Mouse (Mus musculus) lung, embryonic 15.5 days (tissue): ENCODE data around the gene Slc25a33. TPM values are rescaled to one million over a fixed set of nuclear protein-coding genes. Genes with fewer than 3 reads are reported as not detected.

Source experiments
- ATAC-seq: fragments of 200-750 bp; cut with Nextera tagmentation; 2 replicates; pipeline ENCODE4 v1.8.0; 2017; ENCODE audit warnings: moderate number of reproducible peaks, borderline replicate concordance; ENCODE audit not compliant: low FRiP score, low TSS enrichment; ENCODE audit errors: extremely low read depth
- H3K27ac ChIP-seq: fragments of 300-500 bp; sonication (generic); 2 replicates; pipeline ENCODE4 v1.5.1; 2015; ENCODE audit warnings: moderate library complexity, mild to moderate bottlenecking, inconsistent platforms
- H3K27me3 ChIP-seq: fragments of 300-500 bp; sonication (generic); 2 replicates; pipeline ENCODE4 v1.6.1; 2015; ENCODE audit warnings: inconsistent platforms
- H3K36me3 ChIP-seq: fragments of 300-500 bp; sonication (generic); 2 replicates; pipeline ENCODE4 v1.6.1; 2015; ENCODE audit warnings: inconsistent platforms
- H3K4me1 ChIP-seq: fragments of 300-500 bp; sonication (generic); 2 replicates; pipeline ENCODE4 v1.6.1; 2015; ENCODE audit warnings: inconsistent platforms
- H3K4me2 ChIP-seq: fragments of 300-500 bp; sonication (generic); 2 replicates; pipeline ENCODE4 v1.6.1; 2015; ENCODE audit warnings: inconsistent platforms, mild to moderate bottlenecking, moderate library complexity
- H3K4me3 ChIP-seq: fragments of 300-500 bp; sonication (generic); 2 replicates; pipeline ENCODE4 v1.5.1; 2015; ENCODE audit warnings: mild to moderate bottlenecking, inconsistent platforms
- H3K9ac ChIP-seq: fragments of 300-500 bp; sonication (generic); 2 replicates; pipeline ENCODE4 v1.6.1; 2015; ENCODE audit warnings: inconsistent platforms
- H3K9me3 ChIP-seq: fragments of 300-500 bp; sonication (generic); 2 replicates; pipeline ENCODE4 v1.6.1; 2016; ENCODE audit warnings: inconsistent platforms
- whole genome bisulfite sequencing: fragments of 180-500 bp; shearing (Covaris S2); methylation state at CpG from one replicate; pipeline ENCODE4 v1.1.7; 2015; 5-methylcytosine and 5-hydroxymethylcytosine counted together
- polyA plus RNA-seq: library from polyadenylated mRNA; unstranded; fragments of >200 nt; fragmentation: Nextera tagmentation; extraction: Ambion mirVana; gene quantifications from 2 replicates; pipeline ENCODE4 v1.2.1, GENCODE M21; 2015

Slc25a33 gene
- polyA plus RNA-seq, 1 experiment from 2014 or later: 8.5 TPM

GRCm38 (mm10) chr4:149722104-149723020, 51.7 kb downstream of the Slc25a33 start:
- Histone ChIP-seq H3K27ac (no peak overlapping the region), H3K4me3 (no peak overlapping the region), H3K4me2 (no peak overlapping the region), H3K9me3 (no peaks in the 10 kb centered on the region), H3K9ac (no peak overlapping the region), H3K4me1 (no peaks in the 10 kb centered on the region), H3K27me3 (no peaks in the 10 kb centered on the region), H3K36me3 (peaks cover 77% of the 10 kb centered on the region)
- no peak for ATAC-seq
- WGBS: 84% methylated on average over 24 of the region's 24 CpGs

GRCm38 (mm10) chr4:149721163-149721562, 52.9 kb downstream of the Slc25a33 start:
- no peak overlapping the region for H3K9ac ChIP-seq
- no peak for ATAC-seq
- no peaks in the 10 kb centered on the region for H3K4me1 ChIP-seq
- 61% methylated on average over 8 of the region's 8 CpGs for WGBS
- no peaks in the 10 kb centered on the region for H3K27me3 ChIP-seq
- H3K4me2 ChIP-seq: no peak overlapping the region
- no peak overlapping the region for H3K4me3 ChIP-seq
- H3K36me3 ChIP-seq: peaks cover 77% of the 10 kb centered on the region
- no peak overlapping the region for H3K27ac ChIP-seq
- H3K9me3 ChIP-seq: no peaks in the 10 kb centered on the region

- no peaks in the 10 kb centered on the region for H3K4me1 ChIP-seq
- ATAC-seq: no peak
Observed at GRCm38 (mm10) chr4:149719686-149720085, 54.4 kb downstream of the Slc25a33 start.

DNA sequence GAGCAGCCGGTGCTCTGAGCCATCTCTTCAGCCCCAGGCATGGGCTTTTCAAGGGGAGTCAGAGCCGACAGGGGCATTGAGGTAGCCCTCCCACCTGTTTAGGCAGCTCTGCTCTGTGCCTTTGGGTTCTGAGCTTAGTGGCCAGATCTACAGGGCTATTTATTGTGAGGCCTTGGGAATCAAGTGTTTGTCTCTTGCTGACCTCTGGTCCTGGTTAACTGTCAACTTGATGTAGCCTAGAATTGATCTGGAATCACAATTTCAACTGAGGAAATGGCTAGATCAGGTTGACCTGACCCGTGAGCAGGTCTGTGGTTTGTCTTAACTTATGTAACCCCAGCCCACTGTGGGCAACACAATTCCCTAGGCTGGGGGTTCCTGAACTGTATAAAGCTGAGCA, 59.5 kb downstream of the Slc25a33 start:
- H3K36me3 ChIP-seq: peaks cover 45% of the 10 kb centered on the region
- WGBS: 70% methylated on average over 3 of the region's 3 CpGs
- H3K9ac ChIP-seq: no peak overlapping the region
- H3K4me2 ChIP-seq: no peak overlapping the region
- no peaks in the 10 kb centered on the region for H3K9me3 ChIP-seq
- no peaks in the 10 kb centered on the region for H3K4me1 ChIP-seq
- ATAC-seq: no peak
- no peaks in the 10 kb centered on the region for H3K27me3 ChIP-seq
- H3K27ac ChIP-seq: no peak overlapping the region
- H3K4me3 ChIP-seq: no peak overlapping the region

More at GRCm38 (mm10) chr4:149719686-149720085, 54.4 kb downstream of the Slc25a33 start:
- peaks cover 78% of the 10 kb centered on the region for H3K36me3 ChIP-seq
- whole genome bisulfite sequencing: 66% methylated on average over 6 of the region's 6 CpGs
- no peak overlapping the region for H3K4me2 ChIP-seq
- H3K4me3 ChIP-seq: no peak overlapping the region
- no peaks in the 10 kb centered on the region for H3K9me3 ChIP-seq
- H3K27ac ChIP-seq: no peak overlapping the region
- H3K27me3 ChIP-seq: no peaks in the 10 kb centered on the region
- no peak overlapping the region for H3K9ac ChIP-seq

GRCm38 (mm10) chr4:149711955-149712354, 62.1 kb downstream of the Slc25a33 start:
- Histone ChIP-seq H3K4me1 (no peaks in the 10 kb centered on the region), H3K27me3 (no peaks in the 10 kb centered on the region), H3K27ac (no peak overlapping the region), H3K36me3 (peaks cover 20% of the 10 kb centered on the region), H3K9me3 (no peaks in the 10 kb centered on the region), H3K4me2 (no peak overlapping the region), H3K4me3 (no peak overlapping the region), H3K9ac (no peak overlapping the region)
- 0 out of 2 replicates have a peak, but pooled peaks have one; percentile 28 for ATAC-seq
- 26% methylated on average over 7 of the region's 7 CpGs for WGBS

DNA sequence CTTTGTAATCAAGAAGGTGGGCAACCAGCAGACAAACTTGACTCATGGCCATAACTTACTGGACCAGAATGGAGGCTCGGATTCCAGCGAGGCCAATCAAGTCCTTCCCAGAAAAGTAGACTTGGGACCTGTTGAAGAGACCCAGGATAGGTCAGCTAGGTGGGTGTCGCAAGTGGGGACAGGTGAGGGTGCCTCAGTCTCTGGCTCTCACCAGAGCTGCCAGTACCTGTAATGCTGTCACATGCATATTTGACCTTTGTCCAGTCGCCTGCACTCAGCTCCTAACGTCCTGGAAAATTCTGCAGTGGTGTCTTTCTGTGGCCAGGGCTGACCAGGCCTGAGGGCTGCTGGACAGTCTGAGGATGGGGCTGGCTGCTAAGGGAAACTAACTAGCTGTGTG, 62.6 kb downstream of the Slc25a33 start:
- Histone ChIP-seq H3K4me3 (no peak overlapping the region), H3K9ac (no peak overlapping the region), H3K27ac (no peak overlapping the region), H3K36me3 (peaks cover 15% of the 10 kb centered on the region), H3K4me2 (no peak overlapping the region), H3K27me3 (no peaks in the 10 kb centered on the region), H3K9me3 (no peaks in the 10 kb centered on the region), H3K4me1 (no peaks in the 10 kb centered on the region)
- no peak for ATAC-seq
- 86% methylated on average over 5 of the region's 5 CpGs for WGBS

DNA sequence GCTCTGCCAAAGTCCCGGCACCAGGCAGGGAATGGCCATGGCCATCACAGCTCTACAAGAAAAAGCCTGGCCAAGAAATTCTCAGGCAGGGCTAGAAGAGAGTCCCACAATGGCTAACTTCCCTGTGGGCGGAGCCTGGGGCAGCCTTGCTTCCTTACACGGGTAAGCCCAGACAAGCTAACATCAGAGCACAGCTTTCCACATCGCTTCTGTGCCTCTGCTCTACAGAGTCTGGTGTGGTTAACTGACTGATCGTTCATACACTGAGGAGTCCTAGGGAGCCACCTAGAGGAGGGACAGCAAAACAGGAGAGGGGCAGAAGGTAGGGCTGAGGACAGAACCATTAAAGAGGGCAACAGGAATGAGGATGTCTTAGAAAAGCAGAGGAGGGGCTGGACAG, 63.6 kb downstream of the Slc25a33 start:
- WGBS: 18% methylated on average over 5 of the region's 5 CpGs
- Histone ChIP-seq H3K4me1 (no peaks in the 10 kb centered on the region), H3K4me3 (no peak overlapping the region), H3K9ac (no peak overlapping the region), H3K27me3 (no peaks in the 10 kb centered on the region), H3K27ac (no peak overlapping the region), H3K9me3 (no peaks in the 10 kb centered on the region), H3K36me3 (peaks cover 6% of the 10 kb centered on the region; the same call in 1 of the 2 replicates), H3K4me2 (no peak overlapping the region)
- ATAC-seq: peak; percentile 67; the same call in 1 of the 2 replicates

DNA sequence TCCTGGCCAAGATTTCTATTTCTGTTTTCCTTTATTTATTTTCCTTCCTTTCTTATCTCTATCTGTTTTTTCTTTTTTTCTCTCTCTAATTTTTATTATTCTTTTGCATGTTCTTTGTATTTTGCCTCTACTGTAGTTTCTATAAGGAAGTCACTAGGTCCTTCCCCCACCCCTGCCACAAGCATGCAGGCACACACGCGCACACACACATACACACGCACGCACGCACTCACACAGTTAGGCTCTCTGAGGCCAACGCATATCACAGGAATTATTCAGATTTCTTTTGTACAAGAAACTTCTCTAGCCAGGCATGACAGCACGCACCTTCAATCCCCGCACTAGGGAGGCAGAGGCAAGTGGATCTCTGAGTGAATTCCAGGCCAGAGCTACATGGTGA, 68.1 kb downstream of the Slc25a33 start:
- Histone ChIP-seq H3K9me3 (no peaks in the 10 kb centered on the region), H3K36me3 (no peaks in the 10 kb centered on the region), H3K4me1 (no peaks in the 10 kb centered on the region), H3K4me2 (no peak overlapping the region), H3K4me3 (no peak overlapping the region), H3K9ac (no peak overlapping the region), H3K27ac (no peak overlapping the region), H3K27me3 (no peaks in the 10 kb centered on the region)
- ATAC-seq: no peak
- 88% methylated on average over 8 of the region's 8 CpGs for WGBS

DNA sequence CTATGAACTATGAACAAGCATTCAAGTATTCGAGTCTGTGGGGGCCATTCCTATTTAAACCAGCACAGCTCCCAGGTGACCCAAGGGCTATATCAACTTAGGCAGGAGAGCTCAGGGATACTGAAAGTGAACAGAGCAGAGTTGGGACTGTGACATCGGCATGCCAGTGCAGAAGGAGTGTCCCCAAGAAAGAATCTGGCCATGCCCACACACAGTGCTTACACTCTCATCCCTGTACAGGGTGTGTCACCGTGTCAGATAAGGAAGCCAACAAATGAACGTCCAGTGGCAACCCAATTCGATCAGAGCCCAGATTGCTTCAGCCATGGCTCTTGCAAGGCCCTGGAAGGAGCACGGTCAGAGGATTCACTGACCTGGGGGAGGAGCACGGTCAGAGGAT, 68.8 kb downstream of the Slc25a33 start:
- Histone ChIP-seq H3K4me2 (no peak overlapping the region), H3K4me1 (no peaks in the 10 kb centered on the region), H3K9me3 (no peaks in the 10 kb centered on the region), H3K27ac (no peak overlapping the region), H3K27me3 (no peaks in the 10 kb centered on the region), H3K4me3 (no peak overlapping the region), H3K9ac (no peak overlapping the region), H3K36me3 (no peaks in the 10 kb centered on the region)
- no peak for ATAC-seq
- WGBS: 53% methylated on average over 7 of the region's 7 CpGs

DNA sequence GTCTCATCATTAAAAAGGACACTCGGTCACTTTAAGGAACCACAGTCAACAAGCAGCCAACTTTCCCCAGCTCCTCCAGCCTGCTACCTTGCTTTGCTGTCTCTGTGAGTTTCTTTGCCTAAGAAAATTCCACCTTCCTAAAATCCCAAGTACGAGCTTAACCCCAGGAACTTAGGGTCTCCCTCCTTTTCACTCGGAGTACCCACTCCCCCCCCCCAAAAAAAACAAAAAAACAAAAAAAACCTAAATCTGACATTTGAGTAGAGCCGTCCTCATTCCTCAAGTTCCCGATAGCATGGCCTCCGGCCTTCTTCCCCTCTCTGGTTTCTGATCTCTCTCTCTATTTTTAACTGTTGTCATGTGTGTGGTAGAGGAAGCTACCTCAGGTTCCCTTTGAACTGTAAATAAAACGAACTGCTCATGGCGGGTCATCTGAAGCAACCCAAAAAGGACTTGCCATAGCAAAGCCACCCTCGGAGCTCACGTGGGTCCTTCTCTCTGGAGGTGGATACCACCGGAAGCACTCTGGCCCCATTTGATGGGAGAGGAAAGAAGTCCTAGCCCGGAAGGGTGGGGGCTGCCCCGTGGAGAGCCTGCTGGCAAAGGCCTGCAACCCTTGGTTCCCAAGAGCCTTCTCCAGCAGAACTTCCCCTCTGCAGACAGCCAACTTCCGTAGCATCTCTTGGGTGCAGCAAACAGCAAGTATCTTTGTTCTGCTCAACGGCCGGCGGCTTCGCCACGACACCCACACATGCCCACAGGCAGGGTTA, 71.7 kb downstream of the Slc25a33 start, which contains the start of gene Pik3cd:
Gene Pik3cd, minus strand, starts transcription at position 362 of the 770 bp plus-strand sequence.
- H3K36me3 ChIP-seq: no peaks in the 10 kb centered on the region
- no peak within 1 kb of the TSS for H3K9ac ChIP-seq
- no peak within 1 kb of the TSS for H3K27ac ChIP-seq
- no peak within 1 kb of the TSS for H3K4me2 ChIP-seq
- H3K4me3 ChIP-seq: no peak within 1 kb of the TSS
- peaks cover 8% of the 10 kb centered on the region for H3K27me3 ChIP-seq
- peaks cover 5% of the 10 kb centered on the region for H3K4me1 ChIP-seq
- no peak for ATAC-seq
- no peaks in the 10 kb centered on the region for H3K9me3 ChIP-seq
- WGBS: 56% methylated on average over 19 of the region's 19 CpGs

- H3K27ac ChIP-seq: no peak overlapping the region
- H3K9ac ChIP-seq: no peak overlapping the region
- 54% methylated on average over 18 of the region's 18 CpGs for WGBS
- no peak overlapping the region for H3K4me2 ChIP-seq
- H3K9me3 ChIP-seq: no peaks in the 10 kb centered on the region
- ATAC-seq: no peak
- peaks cover 16% of the 10 kb centered on the region for H3K27me3 ChIP-seq
- H3K4me1 ChIP-seq: peaks cover 7% of the 10 kb centered on the region
- H3K36me3 ChIP-seq: no peaks in the 10 kb centered on the region
- no peak overlapping the region for H3K4me3 ChIP-seq
Observed at GRCm38 (mm10) chr4:149701426-149702209, 72.5 kb downstream of the Slc25a33 start.
